Mouse (Mus musculus): ENCODE data around the gene Tmem120b. TPM values are rescaled to one million over a fixed set of nuclear protein-coding genes. Genes with fewer than 3 reads are reported as not detected.
A peak's percentile ranks its signal among the peaks of the same experiment; 100 is the strongest.

Tmem120b gene
- total RNA-seq (2014; rRNA removed) (15.3 and 29.3 TPM in 2 replicates), polyA plus RNA-seq (2015; fragmentation: Nextera tagmentation; extraction: Ambion mirVana) (17.7 and 19.6 TPM in 2 replicates)

DNA sequence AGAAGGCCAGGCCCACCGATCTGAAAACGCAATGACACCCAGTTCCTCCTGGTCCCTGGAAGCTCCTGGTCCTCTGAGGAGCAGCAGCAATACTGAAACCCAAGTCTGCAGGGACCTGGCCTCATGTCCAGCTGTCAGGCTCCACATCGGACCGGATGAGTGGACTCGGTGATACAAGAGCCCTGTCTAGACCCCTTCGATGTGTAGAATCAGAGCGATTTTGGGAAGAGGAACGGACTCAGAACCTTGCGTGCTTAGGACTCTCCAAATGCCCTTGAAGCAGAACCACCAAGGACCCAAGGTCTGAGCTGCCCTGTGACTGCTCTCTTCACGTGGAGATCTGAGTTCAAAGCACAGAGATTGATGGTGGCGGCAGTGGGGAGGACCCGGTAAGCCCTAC, at the start of gene Tmem120b:
Gene Tmem120b, plus strand, starts transcription at position 301 of the 400 bp plus-strand sequence.
- 0 out of 2 replicates have a peak, but pooled peaks have one; percentile 10 for ATAC-seq

DNA sequence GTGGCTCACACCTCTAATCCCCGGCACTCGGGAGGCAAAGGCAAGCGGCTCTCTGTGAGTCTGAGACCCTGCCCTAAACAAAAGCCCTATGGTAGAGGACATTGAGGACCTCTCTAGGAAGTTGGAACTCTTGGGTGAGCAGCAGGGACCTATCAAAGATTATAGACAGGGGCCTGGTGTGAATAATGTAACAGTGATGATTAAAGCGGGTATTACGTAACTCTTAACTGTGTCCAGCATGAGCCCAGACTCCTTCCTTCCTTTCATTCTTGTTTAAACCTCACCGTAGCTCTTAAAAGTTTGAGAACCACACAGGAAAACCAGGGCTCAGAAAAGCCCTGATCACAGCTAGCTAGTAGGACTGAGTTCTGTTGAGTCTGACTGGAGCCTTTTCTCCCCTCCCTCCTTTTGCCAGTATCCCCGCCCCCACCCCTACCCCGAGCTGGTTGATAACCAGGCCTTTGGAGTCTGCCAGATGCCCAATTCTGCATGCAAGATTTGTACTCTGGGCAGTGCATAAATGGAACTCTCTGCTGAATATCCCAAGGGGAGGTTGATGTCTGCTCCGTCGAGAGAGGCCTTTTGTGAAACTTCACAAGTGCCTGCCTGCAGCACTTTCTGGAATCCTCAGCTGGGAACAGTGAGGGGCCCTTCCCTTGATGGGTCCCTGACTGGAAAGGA, 48.7 kb upstream of the Tmem120b start:
- Histone ChIP-seq H3K4me3 (ENCODE audit: low read length) (no peak overlapping the region), H3K4me1 (ENCODE audit: insufficient read depth, low read length) (peaks cover 2% of the 10 kb centered on the region; the same call in 1 of the 2 replicates), H3K9ac (replicated peaks; ENCODE audit: low read length) (peak overlapping the region; percentile 6; the same call in 1 of the 2 replicates), H3K9me3 (ENCODE audit: low read length) (no peaks in the 10 kb centered on the region), H3K4me2 (ENCODE audit: low read depth, low read length) (peak overlapping the region; percentile 19; the same call in 1 of the 2 replicates), H3K27ac (peak overlapping the region; percentile 72), H3K36me3 (ENCODE audit: insufficient read depth, low read length) (no peaks in the 10 kb centered on the region), H3K27me3 (ENCODE audit: insufficient read depth, low read length) (no peaks in the 10 kb centered on the region)
- WGBS = 40% methylated on average over 10 of the region's 10 CpGs
- no peak for TF ChIP-seq CTCF (IDR thresholded peaks at IDR 0.05; ENCODE audit: low read depth)
- DNase-seq (ENCODE audit: low spot score) (peak; percentile 82), ATAC-seq (peak; percentile 63)

More for the DNA sequence above, at the start of gene Tmem120b:
- no peak within 1 kb of the TSS for H3K27ac ChIP-seq
- H3K27me3 ChIP-seq (ENCODE audit: insufficient read depth, low read length) = no peaks in the 10 kb centered on the region
- WGBS = 88% methylated on average over 12 of the region's 12 CpGs
- H3K36me3 ChIP-seq (ENCODE audit: insufficient read depth, low read length) = no peaks in the 10 kb centered on the region
- H3K4me1 ChIP-seq (ENCODE audit: insufficient read depth, low read length) = no peaks in the 10 kb centered on the region
- no peak within 1 kb of the TSS for H3K9ac ChIP-seq (replicated peaks; ENCODE audit: low read length)
- no peak for DNase-seq (ENCODE audit: low spot score)
- H3K9me3 ChIP-seq (ENCODE audit: low read length) = no peaks in the 10 kb centered on the region
- H3K4me2 ChIP-seq (ENCODE audit: low read depth, low read length) = no peak within 1 kb of the TSS
- no peak for TF ChIP-seq CTCF (IDR thresholded peaks at IDR 0.05; ENCODE audit: low read depth)
- H3K4me3 ChIP-seq (ENCODE audit: low read length) = no peak within 1 kb of the TSS

DNA sequence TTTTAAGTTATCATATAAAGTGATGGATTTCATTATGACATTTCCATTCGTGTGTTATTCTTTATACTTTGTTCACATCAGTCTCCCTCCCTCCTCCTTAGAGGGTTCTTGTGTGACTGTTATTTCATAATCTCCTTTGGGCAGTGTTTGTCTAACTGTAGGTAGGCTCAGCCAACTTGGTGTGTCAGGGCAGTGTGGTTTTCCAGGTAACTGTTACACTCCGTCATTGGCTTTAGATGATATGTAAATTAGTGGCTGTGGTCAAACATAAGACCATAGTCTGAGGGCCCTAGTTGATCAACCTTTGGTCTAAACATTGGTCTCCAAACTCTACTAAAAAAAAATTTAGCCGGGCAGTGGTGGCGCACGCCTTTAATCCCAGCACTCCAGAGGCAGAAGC, 47.8 kb upstream of the Tmem120b start:
- Histone ChIP-seq H3K36me3 (ENCODE audit: insufficient read depth, low read length) (no peaks in the 10 kb centered on the region), H3K27ac (peak overlapping the region; percentile 72; the same call in 1 of the 2 replicates)

DNA sequence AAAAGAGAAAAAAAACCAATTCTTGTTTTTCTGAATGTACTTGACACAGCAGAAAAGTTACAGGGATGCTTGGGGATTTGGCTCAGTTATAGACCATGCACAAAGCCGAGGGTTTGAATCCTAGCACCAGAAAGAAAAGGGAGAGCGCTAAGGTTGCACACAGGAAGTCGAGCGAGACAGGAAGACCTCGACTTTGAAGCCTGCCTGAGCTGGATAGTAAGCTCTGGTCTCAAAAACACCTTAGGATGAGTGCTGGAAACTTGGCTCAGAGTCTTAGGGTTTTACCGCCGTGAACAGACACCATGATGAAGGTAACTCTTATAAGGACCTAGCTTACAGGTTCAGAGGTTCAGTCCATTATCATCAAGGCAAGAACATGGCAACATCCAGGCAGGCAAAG, 46.8 kb upstream of the Tmem120b start:
- Histone ChIP-seq H3K9ac (replicated peaks; ENCODE audit: low read length) (no peak overlapping the region), H3K4me2 (ENCODE audit: low read depth, low read length) (no peak overlapping the region), H3K4me3 (ENCODE audit: low read length) (no peak overlapping the region), H3K36me3 (ENCODE audit: insufficient read depth, low read length) (no peaks in the 10 kb centered on the region), H3K27me3 (ENCODE audit: insufficient read depth, low read length) (no peaks in the 10 kb centered on the region), H3K9me3 (ENCODE audit: low read length) (no peaks in the 10 kb centered on the region), H3K4me1 (ENCODE audit: insufficient read depth, low read length) (no peaks in the 10 kb centered on the region), H3K27ac (no peak overlapping the region)
- 84% methylated on average over 7 of the region's 7 CpGs for WGBS
- TF ChIP-seq CTCF (IDR thresholded peaks at IDR 0.05; ENCODE audit: low read depth) = no peak
- ATAC-seq = no peak
- no peak for DNase-seq (ENCODE audit: low spot score)

More for the DNA sequence above, 47.8 kb upstream of the Tmem120b start:
- WGBS = 87% methylated on average over 5 of the region's 5 CpGs
- no peak for TF ChIP-seq CTCF (IDR thresholded peaks at IDR 0.05; ENCODE audit: low read depth)
- no peak overlapping the region for H3K9ac ChIP-seq (replicated peaks; ENCODE audit: low read length)
- DNase-seq (ENCODE audit: low spot score) (no peak), ATAC-seq (no peak)
- no peaks in the 10 kb centered on the region for H3K27me3 ChIP-seq (ENCODE audit: insufficient read depth, low read length)
- H3K4me2 ChIP-seq (ENCODE audit: low read depth, low read length) = no peak overlapping the region
- no peak overlapping the region for H3K4me3 ChIP-seq (ENCODE audit: low read length)
- H3K9me3 ChIP-seq (ENCODE audit: low read length) = no peaks in the 10 kb centered on the region
- H3K4me1 ChIP-seq (ENCODE audit: insufficient read depth, low read length) = no peaks in the 10 kb centered on the region

DNA sequence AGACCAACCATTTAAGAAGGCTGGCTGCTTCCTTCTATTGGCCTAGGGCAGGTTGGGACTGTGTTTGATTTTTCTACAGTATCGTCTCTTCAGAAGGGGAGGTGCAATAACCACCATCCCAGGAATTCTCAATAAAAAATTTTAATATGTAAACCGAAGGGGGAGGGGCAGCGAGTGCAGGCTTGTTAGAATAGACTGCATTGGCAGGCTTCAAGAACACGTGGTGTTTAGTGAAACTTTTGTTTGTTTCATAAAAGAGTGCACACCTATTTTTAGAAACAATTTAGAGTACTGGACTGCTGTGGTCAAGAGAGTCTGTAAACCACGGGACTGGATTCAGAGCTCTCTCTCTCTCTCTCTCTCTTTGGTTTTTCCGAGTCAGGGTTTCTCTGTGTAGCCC, 45.2 kb upstream of the Tmem120b start:
- DNase-seq (ENCODE audit: low spot score) = no peak

DNA sequence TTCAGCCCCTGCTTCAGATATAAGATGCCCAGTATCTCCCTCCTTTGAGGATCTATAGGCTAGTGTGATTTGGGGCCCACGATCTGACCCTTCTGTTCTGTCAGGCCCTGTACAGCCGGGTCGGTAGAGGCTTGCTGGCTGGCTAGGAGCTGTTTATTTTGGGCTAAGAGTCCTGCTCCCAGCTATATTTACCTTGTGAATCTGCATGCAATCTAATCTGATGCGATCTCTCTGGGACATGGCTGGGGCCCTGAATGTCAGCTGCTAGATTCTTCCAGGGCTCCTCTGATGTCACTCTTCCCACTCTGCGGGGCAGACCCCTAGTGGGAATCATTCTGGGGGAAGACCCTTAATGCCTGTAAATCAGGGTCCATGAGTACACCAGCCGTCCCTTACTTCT, 43.9 kb upstream of the Tmem120b start:
- H3K36me3 ChIP-seq (ENCODE audit: insufficient read depth, low read length) = 0 out of 2 replicates have a peak, but pooled peaks cover 4% of the 10 kb centered on the region
- no peaks in the 10 kb centered on the region for H3K9me3 ChIP-seq (ENCODE audit: low read length)
- H3K9ac ChIP-seq (replicated peaks; ENCODE audit: low read length) = no peak overlapping the region
- no peak overlapping the region for H3K4me3 ChIP-seq (ENCODE audit: low read length)
- 96% methylated on average over 6 of the region's 6 CpGs for WGBS
- ATAC-seq (no peak), DNase-seq (ENCODE audit: low spot score) (no peak)
- no peak overlapping the region for H3K4me2 ChIP-seq (ENCODE audit: low read depth, low read length)
- H3K27me3 ChIP-seq (ENCODE audit: insufficient read depth, low read length) = no peaks in the 10 kb centered on the region
- H3K4me1 ChIP-seq (ENCODE audit: insufficient read depth, low read length) = no peaks in the 10 kb centered on the region
- TF ChIP-seq CTCF (IDR thresholded peaks at IDR 0.05; ENCODE audit: low read depth) = no peak
- H3K27ac ChIP-seq = no peak overlapping the region

More for the DNA sequence above, 45.2 kb upstream of the Tmem120b start:
- H3K4me3 ChIP-seq (ENCODE audit: low read length) = no peak overlapping the region
- no peak overlapping the region for H3K27ac ChIP-seq
- ATAC-seq = no peak
- no peak overlapping the region for H3K9ac ChIP-seq (replicated peaks; ENCODE audit: low read length)
- TF ChIP-seq CTCF (IDR thresholded peaks at IDR 0.05; ENCODE audit: low read depth) = no peak
- 88% methylated on average over 6 of the region's 6 CpGs for WGBS
- no peaks in the 10 kb centered on the region for H3K4me1 ChIP-seq (ENCODE audit: insufficient read depth, low read length)
- H3K4me2 ChIP-seq (ENCODE audit: low read depth, low read length) = no peak overlapping the region
- no peaks in the 10 kb centered on the region for H3K27me3 ChIP-seq (ENCODE audit: insufficient read depth, low read length)
- no peaks in the 10 kb centered on the region for H3K9me3 ChIP-seq (ENCODE audit: low read length)
- H3K36me3 ChIP-seq (ENCODE audit: insufficient read depth, low read length) = no peaks in the 10 kb centered on the region
